Mouse (Mus musculus) heart, embryonic 10.5 days (tissue): ENCODE results near the gene Sema5a. TPM values are rescaled to one million over a fixed set of nuclear protein-coding genes. Genes with fewer than 3 reads are reported as not detected.

ENCODE experiments used
- DNase-seq: peaks from one replicate; pipeline ENCODE4 v3.0.0-alpha.2; 2017; ENCODE audit warnings: low spot score
- H3K27ac ChIP-seq: fragments of 300-500 bp; sonication (generic); 2 replicates; pipeline ENCODE4 v1.5.1; 2016; ENCODE audit warnings: mild to moderate bottlenecking
- H3K27me3 ChIP-seq: fragments of 300-500 bp; sonication (generic); 2 replicates; pipeline ENCODE4 v1.6.1; 2016; ENCODE audit warnings: mild to moderate bottlenecking; ENCODE audit not compliant: poor library complexity, insufficient read depth, severe bottlenecking
- H3K36me3 ChIP-seq: fragments of 300-500 bp; sonication (generic); 2 replicates; pipeline ENCODE4 v1.6.1; 2016; ENCODE audit warnings: mild to moderate bottlenecking, moderate library complexity
- H3K4me1 ChIP-seq: fragments of 300-500 bp; sonication (generic); 2 replicates; pipeline ENCODE4 v1.6.1; 2016; ENCODE audit warnings: mild to moderate bottlenecking
- H3K4me3 ChIP-seq: fragments of 300-500 bp; sonication (generic); 2 replicates; pipeline ENCODE4 v1.5.1; 2016; ENCODE audit warnings: mild to moderate bottlenecking, moderate library complexity
- H3K9me3 ChIP-seq: fragments of 300-500 bp; sonication (generic); 2 replicates; pipeline ENCODE4 v1.6.1; 2016; ENCODE audit warnings: mild to moderate bottlenecking, moderate library complexity
- WGBS: fragments of 180-500 bp; shearing (Covaris S2); methylation state at CpG from one replicate; pipeline ENCODE4 v1.1.7; 2016; 5-methylcytosine and 5-hydroxymethylcytosine counted together
- polyA plus RNA-seq: library from polyadenylated mRNA; unstranded; fragments of >200 nt; fragmentation: Nextera tagmentation; extraction: Ambion mirVana; gene quantifications from 2 replicates; pipeline ENCODE4 v1.2.1, GENCODE M21; 2016

Sema5a gene
- polyA plus RNA-seq, 1 experiment from 2014 or later = 6.9 TPM

- WGBS = 25% methylated on average over 6 of the region's 6 CpGs
These were observed 43.9 kb downstream of the Sema5a start for GRCm38 (mm10) chr15:32288480-32288879.

GRCm38 (mm10) chr15:32291000-32291399 lies 46.4 kb downstream of the Sema5a start:
- Histone ChIP-seq H3K27me3 (no peaks in the 10 kb centered on the region), H3K36me3 (no peaks in the 10 kb centered on the region), H3K27ac (no peak overlapping the region), H3K4me3 (no peak overlapping the region), H3K9me3 (no peaks in the 10 kb centered on the region), H3K4me1 (peaks cover 13% of the 10 kb centered on the region; the same call in 1 of the 2 replicates)
- 86% methylated on average over 3 of the region's 3 CpGs for WGBS
- no peak for DNase-seq

More at GRCm38 (mm10) chr15:32288480-32288879, 43.9 kb downstream of the Sema5a start:
- peaks cover 13% of the 10 kb centered on the region; the same call in 1 of the 2 replicates for H3K4me1 ChIP-seq
- no peaks in the 10 kb centered on the region for H3K9me3 ChIP-seq
- H3K4me3 ChIP-seq = no peak overlapping the region
- H3K27ac ChIP-seq = no peak overlapping the region
- H3K27me3 ChIP-seq = no peaks in the 10 kb centered on the region
- H3K36me3 ChIP-seq = no peaks in the 10 kb centered on the region
- DNase-seq = no peak

DNA sequence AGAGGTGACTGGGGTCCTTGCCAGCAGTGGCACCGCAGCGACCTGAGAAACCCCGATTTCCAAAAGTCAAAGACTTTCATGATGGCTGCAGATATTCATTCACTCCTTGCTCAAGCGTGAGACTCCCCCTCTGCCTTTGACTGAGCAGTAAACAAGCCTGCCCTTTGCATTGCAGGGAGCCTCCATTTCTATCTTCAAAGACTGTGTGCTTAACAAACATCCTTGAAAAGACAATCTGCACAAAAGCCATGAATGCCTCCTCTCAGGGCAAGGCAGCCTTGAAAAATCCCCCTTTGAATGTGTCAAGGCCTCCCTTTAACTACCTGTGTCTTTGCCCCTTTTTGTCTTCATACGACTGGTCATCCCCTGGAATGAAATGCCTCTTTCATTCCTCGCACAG lies 51.9 kb downstream of the Sema5a start:
- Histone ChIP-seq H3K9me3 (no peaks in the 10 kb centered on the region), H3K4me1 (no peaks in the 10 kb centered on the region), H3K27ac (no peak overlapping the region), H3K36me3 (no peaks in the 10 kb centered on the region), H3K4me3 (no peak overlapping the region), H3K27me3 (no peaks in the 10 kb centered on the region)
- DNase-seq = no peak
- WGBS = 80% methylated on average over 6 of the region's 6 CpGs

DNA sequence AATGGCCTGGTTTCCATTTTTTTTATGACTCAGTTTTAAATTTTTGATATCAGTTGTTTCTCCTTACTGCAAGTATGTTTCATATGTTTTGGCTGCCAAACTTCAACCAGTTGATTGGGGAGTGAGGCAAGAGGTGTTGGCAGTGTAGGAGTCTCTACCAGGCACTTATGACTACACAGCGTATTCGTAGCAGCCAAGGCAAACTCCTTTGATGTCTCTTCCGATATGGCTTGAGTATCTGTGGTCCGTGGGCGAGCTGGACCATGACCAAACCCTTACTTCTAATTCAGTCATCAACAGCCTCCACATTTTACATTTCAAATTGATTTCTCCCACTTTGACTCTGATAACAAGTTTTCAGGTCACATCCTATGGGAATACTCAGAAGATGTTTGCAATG lies 52.7 kb downstream of the Sema5a start:
- Histone ChIP-seq H3K36me3 (no peaks in the 10 kb centered on the region), H3K9me3 (no peaks in the 10 kb centered on the region), H3K4me1 (no peaks in the 10 kb centered on the region), H3K27me3 (no peaks in the 10 kb centered on the region), H3K4me3 (no peak overlapping the region), H3K27ac (no peak overlapping the region)
- 76% methylated on average over 5 of the region's 5 CpGs for WGBS
- DNase-seq = no peak

GRCm38 (mm10) chr15:32298525-32298924 lies 53.9 kb downstream of the Sema5a start:
- DNase-seq = no peak
- no peaks in the 10 kb centered on the region for H3K36me3 ChIP-seq
- H3K27me3 ChIP-seq = no peaks in the 10 kb centered on the region
- H3K4me1 ChIP-seq = no peaks in the 10 kb centered on the region
- H3K9me3 ChIP-seq = no peaks in the 10 kb centered on the region
- H3K27ac ChIP-seq = no peak overlapping the region
- 71% methylated on average over 6 of the region's 6 CpGs for WGBS
- no peak overlapping the region for H3K4me3 ChIP-seq

DNA sequence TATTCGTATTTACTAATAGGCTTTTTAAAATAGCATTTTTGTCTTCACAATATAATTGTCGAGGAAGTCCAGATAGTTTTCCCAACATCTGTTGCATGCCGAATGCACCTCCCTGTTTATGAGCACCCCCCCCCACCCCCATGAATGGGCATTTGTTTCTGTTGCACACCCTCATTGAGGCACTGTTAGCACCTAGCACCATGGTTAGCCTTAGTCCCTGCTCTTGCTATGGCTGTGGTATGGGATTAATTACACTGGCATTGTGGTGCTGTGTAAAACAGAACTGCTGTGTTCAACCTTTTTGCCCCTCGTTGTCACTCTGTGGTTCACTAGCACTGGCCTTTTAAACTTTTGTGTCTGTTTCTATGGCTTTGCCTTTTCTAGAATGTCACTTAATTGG lies 56.4 kb downstream of the Sema5a start:
- Histone ChIP-seq H3K4me1 (no peaks in the 10 kb centered on the region), H3K27me3 (no peaks in the 10 kb centered on the region), H3K36me3 (no peaks in the 10 kb centered on the region), H3K4me3 (no peak overlapping the region), H3K9me3 (no peaks in the 10 kb centered on the region), H3K27ac (no peak overlapping the region)
- 85% methylated on average over 4 of the region's 4 CpGs for WGBS
- DNase-seq = no peak

- no peaks in the 10 kb centered on the region for H3K36me3 ChIP-seq
- no peaks in the 10 kb centered on the region for H3K27me3 ChIP-seq
- H3K9me3 ChIP-seq = no peaks in the 10 kb centered on the region
- H3K4me1 ChIP-seq = peaks cover 11% of the 10 kb centered on the region
- H3K27ac ChIP-seq = no peak overlapping the region
- DNase-seq = no peak
- 49% methylated on average over 6 of the region's 6 CpGs for WGBS
- H3K4me3 ChIP-seq = no peak overlapping the region
These were observed 62.1 kb downstream of the Sema5a start for GRCm38 (mm10) chr15:32306557-32307243.

DNA sequence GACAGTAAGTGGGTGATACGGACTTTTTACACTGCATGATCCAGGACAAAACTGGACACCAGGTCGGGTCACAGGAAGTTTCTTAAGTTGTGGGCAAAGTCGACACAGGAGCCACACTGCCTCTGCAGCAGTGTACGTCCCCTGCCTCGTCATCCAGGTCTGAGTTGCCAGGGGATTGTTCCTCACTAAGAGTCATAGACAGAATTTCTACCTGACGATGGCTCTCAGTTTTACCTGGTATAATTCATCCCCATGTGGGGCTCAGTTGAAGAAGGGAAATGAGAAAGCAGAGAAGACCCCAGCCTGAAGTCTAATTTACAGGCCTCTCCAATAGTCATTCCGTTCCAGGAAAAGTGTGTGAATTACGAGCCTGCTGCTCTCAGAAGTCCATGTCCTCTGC lies 66.2 kb downstream of the Sema5a start:
- 77% methylated on average over 8 of the region's 8 CpGs for WGBS
- no peak overlapping the region for H3K4me3 ChIP-seq

DNA sequence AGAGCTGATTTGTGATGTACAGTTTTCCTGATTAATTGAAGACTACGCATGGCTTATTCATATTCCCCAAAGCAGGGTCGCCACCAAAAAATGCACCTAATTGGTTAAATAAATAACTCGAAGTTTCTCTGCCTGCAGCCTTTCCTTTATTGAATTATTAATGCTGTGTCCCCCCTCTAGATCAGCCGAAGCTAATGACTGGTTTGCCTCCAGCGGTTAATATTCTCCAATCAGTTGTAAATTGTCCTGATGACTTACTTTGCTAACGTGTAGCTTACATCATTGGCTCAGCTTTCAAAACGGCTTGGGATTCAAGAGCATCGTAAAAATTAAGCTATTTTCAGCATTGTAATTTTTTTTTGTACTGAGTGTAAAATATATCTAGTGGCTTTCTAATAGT lies 66.7 kb downstream of the Sema5a start:
- H3K4me3 ChIP-seq = no peak overlapping the region
- no peak overlapping the region for H3K27ac ChIP-seq
- 85% methylated on average over 8 of the region's 8 CpGs for WGBS
- H3K9me3 ChIP-seq = no peaks in the 10 kb centered on the region
- H3K4me1 ChIP-seq = peaks cover 10% of the 10 kb centered on the region
- no peaks in the 10 kb centered on the region for H3K36me3 ChIP-seq
- DNase-seq = no peak
- H3K27me3 ChIP-seq = no peaks in the 10 kb centered on the region

More for the DNA sequence above, 66.2 kb downstream of the Sema5a start:
- no peak overlapping the region for H3K27ac ChIP-seq
- peaks cover 11% of the 10 kb centered on the region for H3K4me1 ChIP-seq
- no peaks in the 10 kb centered on the region for H3K9me3 ChIP-seq
- no peak for DNase-seq
- no peaks in the 10 kb centered on the region for H3K36me3 ChIP-seq
- H3K27me3 ChIP-seq = no peaks in the 10 kb centered on the region

- Histone ChIP-seq H3K9me3 (no peaks in the 10 kb centered on the region), H3K36me3 (no peaks in the 10 kb centered on the region), H3K27ac (no peak overlapping the region), H3K27me3 (no peaks in the 10 kb centered on the region), H3K4me3 (no peak overlapping the region), H3K4me1 (no peaks in the 10 kb centered on the region)
- DNase-seq = no peak
- WGBS = 80% methylated on average over 5 of the region's 5 CpGs
These were observed 72.5 kb downstream of the Sema5a start for GRCm38 (mm10) chr15:32317074-32317473.

GRCm38 (mm10) chr15:32320739-32321138 lies 76.1 kb downstream of the Sema5a start:
- Histone ChIP-seq H3K9me3 (no peaks in the 10 kb centered on the region), H3K4me3 (no peak overlapping the region), H3K36me3 (no peaks in the 10 kb centered on the region), H3K27me3 (no peaks in the 10 kb centered on the region), H3K4me1 (no peaks in the 10 kb centered on the region), H3K27ac (no peak overlapping the region)
- DNase-seq = no peak
- 85% methylated on average over 3 of the region's 3 CpGs for WGBS

- H3K27ac ChIP-seq = no peak overlapping the region
- H3K4me1 ChIP-seq = no peaks in the 10 kb centered on the region
- no peaks in the 10 kb centered on the region for H3K27me3 ChIP-seq
- WGBS = 79% methylated on average over 5 of the region's 5 CpGs
- no peak for DNase-seq
- no peaks in the 10 kb centered on the region for H3K36me3 ChIP-seq
- no peaks in the 10 kb centered on the region for H3K9me3 ChIP-seq
- no peak overlapping the region for H3K4me3 ChIP-seq
These were observed 78.0 kb downstream of the Sema5a start for GRCm38 (mm10) chr15:32322455-32323220.

- Histone ChIP-seq H3K4me3 (no peak overlapping the region), H3K9me3 (no peaks in the 10 kb centered on the region), H3K27me3 (no peaks in the 10 kb centered on the region), H3K27ac (no peak overlapping the region), H3K4me1 (no peaks in the 10 kb centered on the region), H3K36me3 (no peaks in the 10 kb centered on the region)
- 94% methylated on average over 4 of the region's 4 CpGs for WGBS
- no peak for DNase-seq
These were observed 78.6 kb downstream of the Sema5a start for GRCm38 (mm10) chr15:32323224-32323623.
